Mouse (Mus musculus) hindbrain, postnatal 0 days (tissue): ENCODE results near the gene Hist1h1b. TPM values are rescaled to one million over a fixed set of nuclear protein-coding genes. Genes with fewer than 3 reads are reported as not detected.
"Not testable (repeated sequence)": the region's sequence is repeated elsewhere in the genome, so short reads cannot be mapped to it uniquely, and the experiment has no call there.

ENCODE experiments used
- ATAC-seq: fragments of 200-750 bp; cut with Nextera tagmentation; 2 replicates; pipeline ENCODE4 v1.8.0; 2017; ENCODE audit warnings: mild to moderate bottlenecking, moderate TSS enrichment, moderate library complexity
- DNase-seq: peaks from one replicate; pipeline ENCODE4 v3.0.0-alpha.2; 2015; ENCODE audit warnings: low spot score
- H3K27ac ChIP-seq: fragments of 300-500 bp; sonication (generic); 2 replicates; pipeline ENCODE4 v1.5.1; 2014; ENCODE audit warnings: mild to moderate bottlenecking
- H3K27me3 ChIP-seq: fragments of 300-500 bp; sonication (generic); 2 replicates; pipeline ENCODE4 v1.6.1; 2014; ENCODE audit warnings: low read length, mixed read lengths; ENCODE audit not compliant: insufficient read depth
- H3K36me3 ChIP-seq: fragments of 300-500 bp; sonication (generic); 2 replicates; pipeline ENCODE4 v1.6.1; 2014; ENCODE audit warnings: low read length, mixed read lengths; ENCODE audit not compliant: insufficient read depth
- H3K4me1 ChIP-seq: fragments of 300-500 bp; sonication (generic); 2 replicates; pipeline ENCODE4 v1.6.1; 2014; ENCODE audit warnings: antibody characterized with exemption, low read length, mixed read lengths; ENCODE audit not compliant: insufficient read depth
- H3K4me2 ChIP-seq: fragments of 300-500 bp; sonication (generic); 2 replicates; pipeline ENCODE4 v1.6.1; 2014; ENCODE audit warnings: low read depth, mild to moderate bottlenecking, low read length, moderate library complexity, mixed read lengths
- H3K4me3 ChIP-seq: fragments of 300-500 bp; sonication (generic); 2 replicates; pipeline ENCODE4 v1.5.1; 2014; ENCODE audit warnings: low read length
- H3K9ac ChIP-seq: fragments of 300-500 bp; sonication (generic); replicated peaks from 2 replicates; pipeline ENCODE4 v1.6.1; 2014; ENCODE audit warnings: mild to moderate bottlenecking, low read length, moderate library complexity, mixed read lengths
- H3K9me3 ChIP-seq: fragments of 300-500 bp; sonication (generic); 2 replicates; pipeline ENCODE4 v1.6.1; 2016; ENCODE audit warnings: low read length, mixed read lengths
- CTCF ChIP-seq: IDR thresholded peaks from 2 replicates; pipeline ENCODE4 v1.5.1; 2016; ENCODE audit warnings: antibody characterized with exemption, control low read depth, low read depth
- WGBS: fragments of 180-500 bp; shearing (Covaris S2); extraction: QIAGEN DNeasy Blood & Tissue Kit; methylation state at CpG from one replicate; pipeline ENCODE4 v1.1.7; 2014; 5-methylcytosine and 5-hydroxymethylcytosine counted together
- polyA plus RNA-seq: library from polyadenylated mRNA; unstranded; fragments of >200 nt; fragmentation: Nextera tagmentation; extraction: Ambion mirVana; gene quantifications from 2 replicates; pipeline ENCODE4 v1.2.1, GENCODE M21; 2015
- total RNA-seq: library from RNA; depleted of rRNA; stranded (reverse); fragments of >200 nt; gene quantifications from 2 replicates; pipeline ENCODE4 v1.2.3, GENCODE M21; 2014

Gene Hist1h1b
- total and polyA plus RNA-seq, 2 experiments from 2014 or later: 10.0 to 411 TPM

- Histone ChIP-seq H3K4me3 (peak overlapping the region; percentile 31), H3K27me3 (no peaks in the 10 kb centered on the region), H3K27ac (peak overlapping the region; percentile 73; the same call in 1 of the 2 replicates), H3K4me2 (peak overlapping the region; percentile 54), H3K9me3 (no peaks in the 10 kb centered on the region), H3K4me1 (peaks cover 3% of the 10 kb centered on the region; the same call in 1 of the 2 replicates), H3K36me3 (no peaks in the 10 kb centered on the region), H3K9ac (0 out of 2 replicates have a peak overlapping the region, but pooled peaks have one; percentile 35)
- 3% methylated on average over 8 of the region's 8 CpGs for WGBS
- no peak for ATAC-seq
- TF ChIP-seq CTCF: no peak
- peak; percentile 33 for DNase-seq
Measured at GRCm38 (mm10) chr13:21786189-21786898, 5.9 kb upstream of the Hist1h1b start.

GRCm38 (mm10) chr13:21784311-21784710, 3.9 kb upstream of the Hist1h1b start:
- Histone ChIP-seq H3K4me3 (no peak overlapping the region), H3K36me3 (no peaks in the 10 kb centered on the region), H3K27me3 (no peaks in the 10 kb centered on the region), H3K9me3 (no peaks in the 10 kb centered on the region), H3K27ac (peak overlapping the region; percentile 18; the same call in 1 of the 2 replicates), H3K4me2 (no peak overlapping the region; the same call in 1 of the 2 replicates), H3K4me1 (peaks cover 9% of the 10 kb centered on the region; the same call in 1 of the 2 replicates), H3K9ac (no peak overlapping the region)
- no peak for TF ChIP-seq CTCF
- no peak for ATAC-seq
- DNase-seq: no peak
- 24% methylated on average over 6 of the region's 6 CpGs for WGBS

GRCm38 (mm10) chr13:21783734-21784161, 3.3 kb upstream of the Hist1h1b start:
- Histone ChIP-seq H3K9ac (peak overlapping the region; percentile 33; the same call in 1 of the 2 replicates), H3K27ac (peak overlapping the region; percentile 18; the same call in 1 of the 2 replicates), H3K9me3 (no peaks in the 10 kb centered on the region), H3K4me2 (peak overlapping the region; percentile 68), H3K36me3 (no peaks in the 10 kb centered on the region), H3K4me1 (peaks cover 9% of the 10 kb centered on the region; the same call in 1 of the 2 replicates), H3K4me3 (peak overlapping the region; percentile 34), H3K27me3 (no peaks in the 10 kb centered on the region)
- 3% methylated on average over 9 of the region's 9 CpGs for WGBS
- no peak for TF ChIP-seq CTCF
- DNase-seq (peak; percentile 72), ATAC-seq (no peak)

- H3K36me3 ChIP-seq: no peaks in the 10 kb centered on the region
- H3K9ac ChIP-seq: peak within 1 kb of the TSS; percentile 57
- WGBS: 1% methylated on average over 13 of the region's 20 CpGs
- ATAC-seq (peak; percentile 77), DNase-seq (peak; percentile 90)
- peak within 1 kb of the TSS; percentile 68 for H3K4me2 ChIP-seq
- no peak for TF ChIP-seq CTCF
- H3K4me3 ChIP-seq: peak within 1 kb of the TSS; percentile 34
- no peaks in the 10 kb centered on the region for H3K27me3 ChIP-seq
- H3K27ac ChIP-seq: peak within 1 kb of the TSS; percentile 67
- no peaks in the 10 kb centered on the region for H3K9me3 ChIP-seq
- H3K4me1 ChIP-seq: peaks cover 9% of the 10 kb centered on the region; the same call in 1 of the 2 replicates
Measured at GRCm38 (mm10) chr13:21783255-21783617, 2.8 kb upstream of the Hist1h1b start, which contains the start of gene Hist1h3i. Gene Hist1h3i (minus strand): TSS chr13:21783370.

- not testable (repeated sequence) for ATAC-seq, H3K27me3 ChIP-seq, H3K4me1 ChIP-seq, H3K9me3 ChIP-seq, H3K36me3 ChIP-seq
- H3K4me3 ChIP-seq: peak overlapping the region; percentile 34
- WGBS: 2% methylated on average over 14 of the region's 35 CpGs
- peak overlapping the region; percentile 67 for H3K27ac ChIP-seq
- peak overlapping the region; percentile 68 for H3K4me2 ChIP-seq
- DNase-seq: peak; percentile 20
- H3K9ac ChIP-seq: peak overlapping the region; percentile 57
Measured at GRCm38 (mm10) chr13:21782361-21783254, 2.2 kb upstream of the Hist1h1b start.

- no peak overlapping the region for H3K9ac ChIP-seq
- WGBS: 98% methylated on average over 1 of the region's 1 CpGs
- no peak overlapping the region for H3K4me3 ChIP-seq
- no peak for DNase-seq
- no peak overlapping the region for H3K4me2 ChIP-seq
- no peak overlapping the region for H3K27ac ChIP-seq
- H3K9me3 ChIP-seq: no peaks in the 10 kb centered on the region
- peaks cover 9% of the 10 kb centered on the region; the same call in 1 of the 2 replicates for H3K4me1 ChIP-seq
- no peaks in the 10 kb centered on the region for H3K36me3 ChIP-seq
- H3K27me3 ChIP-seq: no peaks in the 10 kb centered on the region
- no peak for TF ChIP-seq CTCF
- no peak for ATAC-seq
Measured at GRCm38 (mm10) chr13:21781639-21782038, 1.2 kb upstream of the Hist1h1b start.
